Mouse (Mus musculus): ENCODE measurements around the gene Tmem79.
"Not testable (repeated sequence)": the region's sequence is repeated elsewhere in the genome, so short reads cannot be mapped to it uniquely, and the experiment has no call there.

Tmem79 gene

DNA sequence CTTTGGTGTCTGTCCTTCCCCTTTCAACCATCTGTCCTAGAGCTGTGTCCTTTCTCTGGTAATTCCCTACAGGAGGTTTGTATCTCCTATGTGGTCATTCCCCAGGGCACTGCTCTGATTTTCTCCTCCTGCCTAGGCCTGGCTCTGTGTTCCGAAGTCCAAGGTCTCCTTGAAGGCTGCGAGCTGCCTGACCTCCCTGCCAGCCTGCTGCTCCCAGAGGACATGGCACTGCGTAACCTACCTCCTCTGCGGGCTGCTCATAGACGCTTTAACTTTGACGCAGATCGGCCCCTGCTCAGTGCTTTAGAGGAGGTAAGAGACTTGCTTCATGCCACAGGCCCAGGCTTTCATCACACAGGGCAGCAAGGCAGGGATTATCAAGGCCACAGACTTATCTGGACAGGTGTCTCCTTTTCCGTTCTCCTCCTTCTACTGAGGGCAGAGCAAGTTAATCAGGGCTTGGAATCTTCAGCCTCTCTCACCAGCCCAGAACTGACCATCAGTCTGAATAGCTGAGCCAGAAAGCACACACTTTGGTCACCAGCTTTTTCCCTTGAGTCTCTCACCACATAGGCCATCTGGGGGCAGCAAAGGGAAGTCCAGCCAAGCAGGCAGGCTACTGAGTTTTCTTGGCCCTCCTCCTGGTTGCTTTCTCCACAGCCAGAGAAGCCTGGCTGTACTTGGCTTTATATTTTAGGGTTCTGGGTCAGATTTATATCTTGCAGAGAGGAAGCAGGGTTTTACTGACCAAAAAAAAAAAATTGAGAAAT lies 18.6 kb upstream of the Tmem79 start:
- no peak for DNase-seq (ENCODE audit: low spot score in 2 of 2)

GRCm38 (mm10) chr3:88352907-88353306 lies 17.0 kb upstream of the Tmem79 start:
- no peak for DNase-seq (ENCODE audit: low spot score in 2 of 2)

DNA sequence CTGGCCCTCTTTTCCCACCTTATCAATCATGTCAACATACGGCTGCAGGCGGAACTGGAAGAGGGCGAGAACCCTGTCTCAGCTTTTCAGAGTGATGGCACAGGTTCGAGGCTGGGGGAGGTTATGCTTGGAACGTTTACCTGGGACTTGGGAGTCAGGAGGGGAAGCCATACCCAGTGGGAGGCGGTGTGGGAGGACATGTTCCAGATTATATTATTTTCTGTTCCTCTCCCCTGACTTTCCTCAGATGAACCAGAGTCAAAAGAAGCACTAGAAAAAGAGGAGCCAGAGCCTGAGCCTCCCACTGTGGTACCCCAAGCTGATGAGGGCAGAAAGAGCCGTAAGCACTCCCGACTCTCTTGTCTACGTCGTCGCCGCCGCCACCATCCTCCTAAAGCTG lies 14.8 kb upstream of the Tmem79 start:
- no peak for DNase-seq (ENCODE audit: low spot score in 2 of 2)

- no peak for DNase-seq (ENCODE audit: low spot score in 2 of 2)
These were observed 3.1 kb upstream of the Tmem79 start for GRCm38 (mm10) chr3:88339006-88339405.

GRCm38 (mm10) chr3:88338316-88338715 lies 2.4 kb upstream of the Tmem79 start:
- DNase-seq (ENCODE audit: low spot score in 2 of 2) = no peak

DNA sequence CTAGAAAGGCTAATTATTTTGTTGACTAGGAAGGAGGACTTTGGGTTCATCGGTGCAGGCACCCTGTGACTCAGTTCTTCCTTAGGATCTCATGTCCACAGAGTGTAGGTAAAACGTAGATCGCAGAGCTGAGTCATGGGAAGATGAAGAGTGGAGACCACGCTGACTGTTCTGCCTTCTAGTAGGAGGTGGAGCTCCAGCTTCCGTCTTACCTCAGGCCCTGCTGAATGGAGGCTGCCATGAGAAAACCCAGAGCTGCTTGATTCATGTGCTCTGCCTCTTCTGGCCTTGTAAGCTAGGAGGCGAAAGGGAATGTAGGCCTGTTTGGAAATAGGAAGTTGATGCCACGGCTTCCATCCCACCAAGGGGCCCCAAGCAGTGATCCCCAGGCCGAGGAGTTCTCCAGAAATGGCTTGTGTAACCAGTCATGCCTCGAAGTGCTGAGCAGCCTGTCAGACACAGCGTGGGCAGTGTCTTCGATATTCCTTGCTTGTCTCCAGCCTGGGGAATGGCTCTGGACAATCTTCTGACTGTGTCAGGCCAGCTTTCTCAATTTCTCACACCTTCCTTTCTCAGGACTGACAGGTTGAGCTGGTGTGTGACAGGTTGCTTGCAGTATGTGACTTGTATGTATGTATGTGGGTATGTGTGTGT lies 1.5 kb upstream of the Tmem79 start:
- DNase-seq (ENCODE audit: low spot score in 2 of 2) = peak; percentile 37 to 50

DNA sequence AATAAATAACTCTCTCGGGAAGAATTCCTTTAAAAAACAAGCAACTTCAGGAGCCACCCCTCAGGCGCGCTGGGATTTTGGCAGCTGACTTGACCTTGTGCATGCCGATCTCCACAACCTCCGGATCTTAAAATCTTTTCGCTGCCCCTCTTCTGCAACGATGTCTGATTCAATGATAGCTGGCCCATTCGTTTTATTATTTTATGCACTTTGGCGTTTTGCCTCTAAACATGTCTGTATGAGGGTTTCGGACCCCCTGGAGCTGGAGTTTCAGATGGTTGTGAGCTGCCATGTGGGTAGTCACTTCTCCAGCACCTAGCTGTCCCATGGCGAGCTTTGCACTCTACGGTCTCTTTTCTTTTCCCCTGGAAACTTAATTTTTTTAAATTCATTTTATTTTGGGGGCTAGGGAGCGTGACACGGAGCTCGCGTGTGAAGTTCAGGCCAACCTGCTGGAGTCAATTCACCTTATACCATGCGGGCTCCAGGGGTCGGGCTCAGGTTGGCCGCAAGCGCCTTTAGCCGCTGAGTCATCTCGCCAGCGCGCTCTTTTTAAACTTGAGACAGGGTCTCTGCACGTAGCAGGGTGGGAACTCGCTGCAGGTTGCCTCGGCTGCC lies 403 bp downstream of the Tmem79 start:
- DNase-seq (ENCODE audit: low spot score in 2 of 2) = peak in 1 of 2 experiments; percentile 22

GRCm38 (mm10) chr3:88334902-88335435 lies 979 bp downstream of the Tmem79 start:
- no peak for DNase-seq (ENCODE audit: low spot score in 2 of 2)

DNA sequence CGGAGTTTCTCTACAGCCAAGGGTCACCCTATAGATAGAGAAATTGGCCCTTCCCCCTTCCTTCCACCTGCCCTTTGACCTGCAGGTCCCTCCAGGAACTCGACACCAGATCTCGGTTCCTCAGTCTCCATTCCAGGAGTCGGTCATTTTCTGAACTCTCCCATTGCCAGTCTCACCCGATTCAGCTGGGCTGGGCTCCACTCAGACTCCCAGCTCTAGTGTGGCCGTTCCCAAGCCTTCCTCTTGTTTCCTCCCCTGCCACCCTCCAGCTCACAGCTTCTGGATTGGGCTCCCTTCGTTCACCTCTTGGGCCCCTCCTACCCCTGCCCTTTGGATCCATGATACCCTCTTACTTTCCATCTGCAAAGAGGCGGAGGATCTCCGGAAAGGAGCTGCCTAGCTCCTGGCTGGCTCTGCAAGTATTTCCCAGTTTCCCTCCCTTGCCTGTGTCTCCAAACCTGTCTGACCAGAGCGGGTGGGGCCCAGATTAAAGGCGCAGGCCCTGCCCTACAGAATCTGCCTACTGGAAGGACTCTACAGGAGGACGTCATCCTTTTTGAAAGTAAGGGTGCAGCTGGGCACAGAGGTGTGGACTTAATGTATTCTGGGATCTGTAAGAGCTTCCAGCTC lies 1.8 kb downstream of the Tmem79 start:
- DNase-seq (ENCODE audit: low spot score in 2 of 2) = no peak

GRCm38 (mm10) chr3:88331282-88331681 lies 4.7 kb downstream of the Tmem79 start:
- DNase-seq (ENCODE audit: low spot score in 2 of 2) = no peak

DNA sequence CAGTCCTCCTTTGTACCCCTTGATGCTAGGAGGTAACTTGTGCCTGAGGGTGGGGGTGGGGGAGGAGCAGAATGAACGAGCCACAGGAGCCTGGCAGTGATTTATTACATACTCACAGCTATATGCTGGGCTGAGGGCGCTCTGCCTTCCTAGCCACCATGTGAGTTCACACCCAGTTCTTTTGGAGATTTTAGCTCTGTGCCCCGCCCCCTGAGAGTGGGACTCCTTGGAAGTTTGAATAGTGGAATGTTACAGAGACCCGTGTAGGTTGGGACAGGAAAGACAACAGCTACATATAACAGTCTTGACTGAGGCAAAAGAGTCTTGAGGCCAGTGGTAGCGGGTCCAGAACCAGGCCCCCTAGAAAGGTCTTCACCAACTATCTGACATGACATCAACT lies 7.0 kb downstream of the Tmem79 start:
- no peak for DNase-seq (ENCODE audit: low spot score in 2 of 2)

GRCm38 (mm10) chr3:88324951-88325405 lies 11.0 kb downstream of the Tmem79 start, which contains the start of gene Glmp:
Gene Glmp, plus strand, starts transcription at chr3:88325023.
- DNase-seq (ENCODE audit: low spot score in 2 of 2) = peak; percentile 59 to 69

DNA sequence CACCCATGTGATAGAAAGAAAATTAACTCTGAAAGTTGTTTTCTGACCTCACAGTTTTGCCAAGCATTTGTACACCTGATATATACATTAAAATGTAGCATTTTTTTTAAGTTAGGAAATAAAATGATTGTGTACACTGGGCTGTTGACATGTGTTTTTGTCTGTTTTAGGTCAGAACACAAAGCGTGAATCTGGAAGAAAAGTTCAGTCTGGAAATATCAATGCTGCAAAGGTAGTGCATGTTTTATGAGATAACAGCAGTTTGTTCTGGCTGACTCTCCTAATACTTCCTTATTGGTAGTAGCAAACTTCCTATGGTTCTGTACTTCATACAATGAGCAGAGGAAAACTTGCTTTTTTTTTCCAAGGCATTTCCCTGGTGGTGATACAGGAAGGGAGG lies 36.8 kb downstream of the Tmem79 start:
- no peak for DNase-seq (ENCODE audit: low spot score in 2 of 2)

DNA sequence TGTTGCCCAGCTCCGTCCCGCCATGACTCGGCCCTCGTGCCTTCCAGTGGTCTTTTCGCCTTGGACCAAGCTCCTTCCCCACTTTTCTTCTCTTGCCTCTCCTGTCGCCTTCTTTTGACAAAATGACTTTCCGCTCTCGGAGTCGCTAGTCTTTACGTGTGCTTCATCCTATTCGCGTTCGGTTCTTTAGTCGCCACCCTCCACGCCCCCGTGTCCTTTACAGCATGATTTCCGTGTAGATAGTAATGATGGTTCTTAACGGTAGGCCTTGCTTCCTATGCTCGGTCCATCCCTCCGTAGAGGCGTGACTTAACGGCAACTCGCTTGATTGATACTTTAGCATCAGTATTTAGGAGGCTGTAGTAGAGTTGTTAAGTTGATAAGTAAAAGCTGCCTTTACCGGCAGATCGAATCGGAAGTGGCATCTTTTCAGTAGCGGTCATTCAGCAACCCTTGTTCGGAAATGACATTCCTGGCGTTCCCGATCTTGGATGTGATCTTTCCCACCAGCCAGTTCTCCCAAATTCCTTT lies 38.6 kb downstream of the Tmem79 start:
- peak; percentile 63 to 69 for DNase-seq (ENCODE audit: low spot score in 2 of 2)

DNA sequence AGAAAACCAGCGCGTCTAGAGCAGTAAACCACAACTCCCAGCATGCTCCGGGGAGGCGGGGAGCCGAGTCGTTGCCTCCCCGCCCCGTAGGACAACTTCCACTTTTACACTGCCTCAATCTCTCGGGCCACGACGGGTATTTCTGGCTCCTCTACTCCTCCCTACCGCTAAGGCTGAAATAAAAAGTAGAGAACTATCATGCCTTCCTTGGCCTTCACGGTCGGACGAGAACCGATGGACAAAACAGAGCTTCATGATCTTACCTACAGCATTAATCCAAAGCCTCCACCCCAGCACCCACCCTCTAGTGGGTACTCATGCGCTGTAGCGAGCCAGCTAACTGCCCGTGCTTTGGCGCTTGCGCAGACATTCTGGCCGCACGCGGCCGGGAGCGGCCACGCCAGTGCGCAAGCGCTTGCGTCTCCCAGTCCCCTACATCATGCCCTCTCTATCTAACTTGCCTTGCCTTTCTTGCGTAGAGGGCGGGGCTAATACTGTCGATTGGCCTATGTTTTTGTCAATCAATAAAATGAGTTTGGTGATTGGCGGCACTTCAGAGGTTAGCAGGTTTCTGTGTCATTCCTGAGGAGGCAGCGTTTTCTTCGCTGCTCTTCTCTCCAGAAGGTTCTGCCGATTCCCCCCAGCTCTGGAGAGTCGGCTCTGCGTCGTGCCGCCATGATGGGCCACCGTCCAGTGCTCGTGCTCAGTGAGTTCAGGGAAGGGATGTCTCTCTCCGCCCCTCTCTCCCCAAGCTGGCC lies 39.2 kb downstream of the Tmem79 start, which contains the start of the genes Tsacc and Cct3:
TSS of gene Tsacc (minus strand) at position 439 of the 758 bp plus-strand sequence.
TSS of gene Cct3 (plus strand) at position 556 of the 758 bp plus-strand sequence.
- peak; percentile 94 to 97 for DNase-seq (ENCODE audit: low spot score in 2 of 2)

DNA sequence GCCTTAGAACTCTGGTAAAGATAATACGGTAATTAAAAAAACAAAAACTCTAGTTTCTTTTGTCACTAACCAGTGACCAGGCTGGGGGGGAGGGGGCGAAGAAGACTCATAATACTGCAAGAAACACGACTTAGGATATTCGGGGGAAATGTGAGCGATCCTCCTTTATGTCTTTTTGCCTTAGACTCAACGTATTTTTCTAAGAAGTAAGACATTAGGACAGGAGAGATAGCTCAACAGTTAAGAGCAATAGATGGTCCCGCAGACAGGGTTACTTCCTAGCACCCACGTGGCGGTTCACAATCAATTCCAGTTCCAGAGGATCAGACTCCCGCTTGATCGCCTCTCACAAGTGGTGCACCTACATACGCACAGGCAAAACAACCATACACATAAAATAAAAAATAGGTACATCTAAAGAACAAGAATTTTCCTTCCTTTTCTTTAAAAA lies 39.8 kb downstream of the Tmem79 start:
- no peak for DNase-seq (ENCODE audit: low spot score in 2 of 2)

DNA sequence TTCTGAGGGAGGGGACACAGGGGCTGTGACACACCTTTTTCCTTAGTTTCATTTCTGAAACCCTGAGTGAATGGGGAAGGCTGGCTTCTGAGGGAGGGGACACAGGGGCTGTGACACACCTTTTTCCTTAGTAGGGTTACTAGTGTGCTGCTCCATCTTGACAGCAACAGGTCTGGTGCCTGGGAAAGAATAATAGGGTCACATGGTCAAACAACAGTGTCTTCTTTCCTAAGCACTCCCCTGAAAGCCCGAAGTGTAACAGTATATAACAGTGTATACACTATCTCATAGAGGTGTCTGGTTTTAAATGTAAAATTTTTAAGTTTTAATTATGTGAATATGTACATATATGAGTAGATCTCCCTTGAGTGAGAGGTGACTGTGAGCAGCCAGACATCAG lies 40.7 kb downstream of the Tmem79 start:
- DNase-seq (ENCODE audit: low spot score in 2 of 2) = not testable (repeated sequence)

- DNase-seq (ENCODE audit: low spot score in 2 of 2) = peak; percentile 15 to 17
These were observed 44.0 kb downstream of the Tmem79 start for GRCm38 (mm10) chr3:88291970-88292369.

GRCm38 (mm10) chr3:88288133-88288713 lies 47.7 kb downstream of the Tmem79 start:
- not testable (repeated sequence) for DNase-seq (ENCODE audit: low spot score in 2 of 2)

DNA sequence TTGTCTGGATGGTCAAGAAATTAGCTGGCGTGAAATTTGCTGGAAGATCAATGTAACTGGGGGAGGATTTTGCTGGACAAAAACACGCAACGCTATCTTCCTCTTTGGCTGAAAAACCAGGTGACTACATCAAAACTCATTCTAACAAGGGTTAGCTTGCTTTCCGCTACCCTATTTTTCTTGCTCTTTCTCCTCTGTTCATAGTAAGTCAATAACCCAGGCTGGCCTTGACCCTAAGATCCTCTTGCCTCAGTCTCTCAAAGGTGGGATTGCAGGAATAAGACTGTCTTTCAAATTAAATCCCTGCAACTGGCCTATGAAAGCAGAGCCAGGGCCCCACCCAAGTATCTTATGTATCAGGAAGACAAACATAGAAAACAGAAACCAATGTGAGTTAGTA lies 48.8 kb downstream of the Tmem79 start, which contains the start of gene Gm38392:
TSS of gene Gm38392 (minus strand) at position 101 of the 400 bp plus-strand sequence.
- no peak for DNase-seq (ENCODE audit: low spot score in 2 of 2)
